Mouse (Mus musculus) cerebellum, postnatal 14 days (tissue): ENCODE measurements at regions not wholly inside any gene's neighbourhood (a gene's known extent, or its start where the extent isn't known, plus 50 kb on each side); places are given as distances from the start of the nearest gene placed in this dataset.

Experiments used
- DNase-seq, 2 experiments: peaks; one replicate each; pipeline ENCODE4 v3.0.0; 2021; ENCODE audit warnings: mixed read lengths in 2 of 2

DNA sequence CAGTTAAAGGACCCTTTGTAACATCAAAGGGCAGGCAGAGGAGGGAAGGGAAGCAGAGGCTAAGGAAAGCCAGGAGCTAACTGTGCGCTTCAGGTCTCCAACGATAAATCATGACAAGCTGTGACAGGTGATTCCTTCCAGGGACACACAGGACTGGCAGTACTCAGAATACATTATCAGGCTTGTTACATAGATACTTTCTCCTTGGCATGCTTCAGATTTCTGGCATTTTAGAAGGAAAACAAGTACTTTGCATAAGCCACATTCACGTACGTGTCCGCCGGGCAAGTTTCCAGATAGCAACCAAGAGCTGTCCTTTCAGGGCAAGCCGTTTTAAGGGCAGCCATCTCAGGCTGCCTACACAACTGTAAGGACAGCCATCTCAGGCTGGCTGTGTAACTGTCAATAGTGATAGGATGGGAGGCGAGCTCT lies 56.9 kb upstream of the Tgm3 start:
- DNase-seq: peak; percentile 21 to 28

DNA sequence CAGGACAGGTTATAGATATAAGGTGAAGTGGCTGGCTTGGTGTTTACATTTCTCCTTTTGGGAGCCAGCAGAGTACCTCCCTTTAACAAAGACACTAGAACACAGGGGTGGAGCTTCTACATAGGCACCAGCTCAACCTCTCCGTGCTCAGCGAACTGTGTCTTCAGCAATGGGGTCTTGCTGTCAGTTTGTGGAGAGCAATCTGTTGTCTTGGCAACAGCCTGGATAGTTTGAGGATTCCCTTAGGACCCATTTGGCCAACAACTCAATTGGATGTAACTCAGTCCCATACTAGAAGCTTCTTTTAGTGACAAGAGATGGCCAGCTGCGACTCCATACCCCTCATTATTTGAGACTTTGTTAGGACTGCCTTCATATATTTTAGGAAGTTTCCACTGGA lies 54.0 kb upstream of the Tgm3 start:
- DNase-seq: peak; percentile 49 to 69

DNA sequence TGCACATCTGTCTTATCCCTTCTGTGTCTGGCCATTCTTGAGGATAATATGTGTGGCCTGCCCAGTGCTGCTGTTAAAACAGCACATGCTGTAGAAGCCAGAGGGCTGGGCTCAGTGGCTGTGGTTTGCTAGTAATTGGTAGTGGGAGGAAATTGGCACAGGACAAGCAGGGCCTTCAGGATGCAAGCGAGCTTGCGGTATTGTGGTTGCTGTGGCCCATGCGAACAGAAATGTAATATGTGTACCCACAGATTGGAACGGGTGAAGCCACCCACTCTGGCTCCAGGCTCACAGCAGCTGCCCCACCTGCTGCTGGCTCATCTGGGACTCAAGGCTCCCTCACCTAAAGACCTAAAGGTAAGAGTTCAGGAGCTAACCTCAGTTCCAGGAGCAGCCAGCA lies 51.8 kb upstream of the Tgm3 start:
- no peak for DNase-seq

DNA sequence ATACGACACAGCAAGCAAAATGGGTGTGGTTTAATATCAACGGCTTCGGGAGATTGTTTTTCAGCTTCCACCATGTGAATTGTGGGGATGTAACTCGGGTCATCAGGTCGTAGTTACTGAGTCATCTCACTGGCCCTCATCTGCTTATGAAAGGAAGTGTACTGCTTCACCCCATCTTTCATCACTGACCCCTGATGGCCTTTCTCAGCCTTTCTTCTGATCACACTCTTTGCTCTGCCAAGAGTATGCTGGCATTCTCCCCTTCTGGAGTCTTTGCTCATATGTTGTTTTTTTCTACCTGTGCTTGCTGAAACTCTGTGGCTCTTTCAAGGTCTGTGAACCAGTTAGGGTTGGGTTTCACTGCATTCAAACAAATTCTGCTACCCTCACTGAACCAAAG lies 50.6 kb upstream of the Tgm3 start:
- DNase-seq: no peak
